21 mouse cellular contexts compared by ENCODE assay signal in genomic region chr10:20437428-20437827, GRCm38 (mm10).
DNase-seq lines count a peak whose midpoint lies in the region; ATAC-seq and TF ChIP-seq lines count a peak whose summit lies in the region.
"Had no signal": no experiment of that assay in that cellular context is flagged by ENCODE, and none has a peak within 500 bp of the region (broad histone marks: within the 10 kb centered on the region; RNA-seq: fewer than 3 reads in every experiment).

No protein-coding gene starts in this region.

- in situ Hi-C loops in CH12.LX (cut with MboI; ENCODE audit: low pct_ligation_motif_present, low pct_unique_long_range_greater_than_20kb, low sequenced_read_pairs), result no loop called here

- dilution Hi-C loops in CH12.LX (cut with MboI; ENCODE audit: extremely low pct_ligation_motif_present, extremely low pct_unique_long_range_greater_than_20kb, low sequenced_read_pairs), result no loop called here

- no peak for TF ChIP-seq EP300 in CH12.LX (IDR thresholded peaks at IDR 0.05; ENCODE audit: low read length)

- TF ChIP-seq CTCF in lung, embryonic 14.5 days (IDR thresholded peaks at IDR 0.05; ENCODE audit: low read depth), result no peak
- no peak for TF ChIP-seq CTCF in CH12.LX (conservative IDR thresholded peaks at IDR 0.05 in 1 of 2, IDR thresholded peaks at IDR 0.05 in 1 of 2; ENCODE audit: low read depth in 2 of 2, low read length in 2 of 2)
- TF ChIP-seq CTCF in kidney, adult 2 months (conservative IDR thresholded peaks at IDR 0.05; ENCODE audit: insufficient read depth, insufficient read length, low read depth, low read length), result no peak
- TF ChIP-seq CTCF in forebrain, postnatal 0 days (IDR thresholded peaks at IDR 0.05; ENCODE audit: low read depth), result no peak

- H3K36me3 ChIP-seq in lung, embryonic 14.5 days (ENCODE audit: insufficient read depth), result no peaks in the 10 kb centered on the region
- H3K36me3 ChIP-seq in CH12.LX (replicated peaks in 1 of 2; ENCODE audit: control insufficient read depth in 1 of 2, insufficient read depth in 1 of 2, low read length in 1 of 2), result no peaks in the 10 kb centered on the region
- H3K36me3 ChIP-seq in kidney, adult 2 months (ENCODE audit: control insufficient read depth, insufficient read depth, low read length), result no peaks in the 10 kb centered on the region; the same call in 1 of the 2 replicates
- no peaks in the 10 kb centered on the region for H3K36me3 ChIP-seq in forebrain, postnatal 0 days (ENCODE audit: insufficient read depth)
- H3K36me3 ChIP-seq: forebrain, embryonic 12.5 days; G1E; hindbrain, embryonic 12.5 days; intestine, embryonic 15.5 days; midbrain, embryonic 10.5 days had no signal

- TF ChIP-seq RAD21 in CH12.LX (IDR thresholded peaks at IDR 0.05; ENCODE audit: low read depth, low read length), result no peak

- DNase-seq in lung, embryonic 14.5 days, result peak; percentile 23
- DNase-seq in lung, postnatal 14 days, result no peak
- DNase-seq in CH12.LX (ENCODE audit: extremely low read depth), result no peak
- peak; percentile 9 for DNase-seq in naive thymus-derived CD4-positive, alpha-beta T cell, adult 2 months (ENCODE audit: low read depth)
- DNase-seq in kidney, adult 2 months, result no peak
- no peak for DNase-seq in forebrain, postnatal 0 days
- DNase-seq: adrenal gland, postnatal 36 days; cerebellum, adult 18-20 months; cerebellum, postnatal 36 days; gastrocnemius, postnatal 14 days; kidney, postnatal 4 days; lung, adult 2 months; right cerebral cortex, adult 18-20 months; spleen, adult 18-20 months had no signal

- no peaks in the 10 kb centered on the region for H3K27me3 ChIP-seq in lung, embryonic 14.5 days (ENCODE audit: insufficient read depth, low read length)
- H3K27me3 ChIP-seq in CH12.LX (replicated peaks), result no peaks in the 10 kb centered on the region
- no peaks in the 10 kb centered on the region for H3K27me3 ChIP-seq in kidney, adult 2 months (replicated peaks; ENCODE audit: control insufficient read depth, insufficient read depth, low read length)
- no peaks in the 10 kb centered on the region for H3K27me3 ChIP-seq in forebrain, postnatal 0 days (ENCODE audit: insufficient read depth, low read length)
- H3K27me3 ChIP-seq: forebrain, embryonic 12.5 days; hindbrain, embryonic 12.5 days; intestine, embryonic 15.5 days had no signal

- no peaks in the 10 kb centered on the region for H3K79me2 ChIP-seq in CH12.LX (replicated peaks; ENCODE audit: control insufficient read depth, extremely low read depth, insufficient read depth, poor library complexity, severe bottlenecking)

- peak; percentile 11; the same call in 1 of the 2 replicates for ATAC-seq in lung, embryonic 14.5 days (ENCODE audit: insufficient read depth)
- peak; percentile 48 to 69 for ATAC-seq in hematopoietic stem cell, adult 5-6 weeks (replicated peaks in 1 of 2; ENCODE audit: insufficient read depth in 1 of 2, low FRiP score in 2 of 2, low TSS enrichment in 1 of 2, low read depth in 1 of 2, poor library complexity in 2 of 2, severe bottlenecking in 2 of 2)
- ATAC-seq in forebrain, postnatal 0 days, result no peak
- ATAC-seq: intestine, embryonic 15.5 days had no signal

- WGBS in lung, embryonic 14.5 days, result 84% methylated on average over 9 of the region's 9 CpGs
- WGBS in kidney, adult 2 months, result 85% methylated on average over 9 of the region's 9 CpGs
- WGBS in forebrain, postnatal 0 days, result 91% methylated on average over 9 of the region's 9 CpGs

- H3K4me1 ChIP-seq in lung, embryonic 14.5 days (ENCODE audit: insufficient read depth), result 0 out of 2 replicates have a peak, but pooled peaks cover 5% of the 10 kb centered on the region
- peaks cover 0 to 3% of the 10 kb centered on the region in 2 experiments; a peak in 2 of 4 replicates for H3K4me1 ChIP-seq in CH12.LX (ENCODE audit: control insufficient read depth in 1 of 2, insufficient read depth in 2 of 2)
- H3K4me1 ChIP-seq in kidney, adult 2 months (ENCODE audit: control insufficient read depth, insufficient read depth, low read length), result no peaks in the 10 kb centered on the region
- no peaks in the 10 kb centered on the region for H3K4me1 ChIP-seq in forebrain, postnatal 0 days (ENCODE audit: insufficient read depth)
- H3K4me1 ChIP-seq: forebrain, embryonic 12.5 days; hindbrain, embryonic 12.5 days; intestine, embryonic 15.5 days; midbrain, embryonic 10.5 days had no signal

- H3K4me3 ChIP-seq in lung, embryonic 14.5 days (ENCODE audit: low read depth, low read length), result no peak overlapping the region
- no peak overlapping the region for H3K4me3 ChIP-seq in CH12.LX (replicated peaks in 1 of 3; ENCODE audit: low read depth in 2 of 3, low read length in 2 of 3, poor library complexity in 1 of 3)
- H3K4me3 ChIP-seq in kidney, adult 2 months (ENCODE audit: insufficient read depth, low read depth, low read length), result no peak overlapping the region
- H3K4me3 ChIP-seq in forebrain, postnatal 0 days (ENCODE audit: low read depth, low read length), result no peak overlapping the region
- H3K4me3 ChIP-seq: forebrain, embryonic 12.5 days; hindbrain, embryonic 12.5 days; intestine, embryonic 15.5 days; midbrain, embryonic 10.5 days had no signal

- H3K4me2 ChIP-seq in lung, embryonic 14.5 days, result no peak overlapping the region
- peak overlapping the region; percentile 71; the same call in 1 of the 2 replicates for H3K4me2 ChIP-seq in CH12.LX (ENCODE audit: insufficient read depth, low read depth, poor library complexity, severe bottlenecking)
- no peak overlapping the region for H3K4me2 ChIP-seq in forebrain, postnatal 0 days (ENCODE audit: low read depth)
- H3K4me2 ChIP-seq: forebrain, embryonic 12.5 days; hindbrain, embryonic 12.5 days; intestine, embryonic 15.5 days; liver, embryonic 11.5 days had no signal

- TF ChIP-seq POLR2A in CH12.LX (IDR thresholded peaks at IDR 0.05; ENCODE audit: low read depth, low read length), result no peak
- no peak for TF ChIP-seq POLR2A in kidney, adult 2 months (IDR thresholded peaks at IDR 0.05; ENCODE audit: low read depth, low read length)

- H3K9me3 ChIP-seq in lung, embryonic 14.5 days (ENCODE audit: low read depth, low read length), result no peaks in the 10 kb centered on the region
- H3K9me3 ChIP-seq in CH12.LX (replicated peaks; ENCODE audit: low read length), result no peaks in the 10 kb centered on the region
- no peaks in the 10 kb centered on the region for H3K9me3 ChIP-seq in forebrain, postnatal 0 days (ENCODE audit: low read length)
- H3K9me3 ChIP-seq: forebrain, embryonic 12.5 days; G1E; hindbrain, embryonic 12.5 days; intestine, embryonic 15.5 days; midbrain, embryonic 10.5 days had no signal

- H3K9ac ChIP-seq in lung, embryonic 14.5 days, result no peak overlapping the region
- no peak overlapping the region for H3K9ac ChIP-seq in CH12.LX (ENCODE audit: insufficient read depth, low read depth)
- H3K9ac ChIP-seq in forebrain, postnatal 0 days, result no peak overlapping the region
- H3K9ac ChIP-seq: forebrain, embryonic 12.5 days; hindbrain, embryonic 12.5 days; intestine, embryonic 15.5 days had no signal

- H3K27ac ChIP-seq in lung, embryonic 14.5 days (ENCODE audit: low read depth), result no peak overlapping the region
- no peak overlapping the region for H3K27ac ChIP-seq in CH12.LX (ENCODE audit: insufficient read depth, low read depth)
- H3K27ac ChIP-seq in kidney, adult 2 months (ENCODE audit: insufficient read depth, low read depth, low read length), result no peak overlapping the region
- H3K27ac ChIP-seq in forebrain, postnatal 0 days (ENCODE audit: low read depth, low read length), result no peak overlapping the region
- H3K27ac ChIP-seq: forebrain, embryonic 12.5 days; hindbrain, embryonic 12.5 days; intestine, embryonic 15.5 days; midbrain, embryonic 10.5 days had no signal

TF ChIP-seq in CH12.LX, 34 proteins besides CTCF, POLR2A, EP300 and RAD21:
- TF ChIP-seq BHLHE40 (IDR thresholded peaks at IDR 0.05; ENCODE audit: low read depth, low read length) (0 out of 2 replicates have a peak, but pooled peaks have one; percentile 42), USF1 (IDR thresholded peaks at IDR 0.05; ENCODE audit: low read depth, low read length) (no peak; the same call in 1 of the 2 replicates), SMC3 (IDR thresholded peaks at IDR 0.05; ENCODE audit: low read depth, low read length) (no peak)

Comparison
In these comparisons a context has a peak if more than half of its experiments do, and no peak if none do; other contexts are left out.
1. DNase-seq: peak in lung, embryonic 14.5 days (single experiment) and naive thymus-derived CD4-positive, alpha-beta T cell, adult 2 months (single experiment); none in lung, postnatal 14 days (single experiment), CH12.LX (single experiment), kidney, adult 2 months (single experiment) and forebrain, postnatal 0 days (single experiment).